Mouse (Mus musculus) bone marrow macrophage, adult 2 months (primary cell): ENCODE data around the gene Dbf4.

ENCODE experiments used
- CTCF ChIP-seq: IDR thresholded peaks from 2 replicates; pipeline ENCODE4 v1.5.1; 2012; ENCODE audit warnings: low read depth, mild to moderate bottlenecking, low read length, moderate library complexity
- POLR2A ChIP-seq: IDR thresholded peaks from 2 replicates; pipeline ENCODE4 v1.6.1; 2012; ENCODE audit warnings: mild to moderate bottlenecking, low read depth, low read length, borderline replicate concordance

DNA sequence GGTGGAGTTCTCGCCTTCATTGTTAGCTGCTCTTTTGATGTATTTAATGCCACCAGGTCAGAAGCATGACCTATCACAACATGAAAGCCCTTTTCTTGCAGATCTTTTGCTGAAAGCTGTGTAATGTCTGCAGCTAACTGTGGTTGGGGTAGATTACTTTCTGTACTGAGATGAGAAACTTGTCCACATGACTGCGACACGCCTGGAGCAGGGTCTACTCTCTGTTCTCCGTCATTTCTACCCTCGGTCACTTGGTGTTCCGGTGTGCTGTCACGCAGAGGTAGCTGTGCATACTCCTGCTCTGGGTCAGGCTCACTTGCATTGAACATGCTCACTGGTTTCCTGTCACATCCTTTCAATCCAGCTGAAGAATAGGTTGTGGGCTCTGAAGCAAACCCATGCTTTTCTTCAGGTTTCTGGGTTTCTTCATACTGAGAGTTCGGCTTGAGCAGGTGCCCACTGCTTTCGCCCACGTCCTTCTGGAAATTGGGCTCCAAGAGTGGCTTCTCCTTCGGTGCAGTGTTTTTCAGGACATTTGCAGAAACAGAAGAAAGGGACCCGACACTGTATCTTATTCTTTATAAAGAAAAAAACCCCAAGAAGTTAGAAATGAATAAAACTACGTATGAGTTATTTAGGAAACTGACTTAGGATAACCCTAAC lies 24.8 kb downstream of the Dbf4 start:
- TF ChIP-seq CTCF (no peak), POLR2A (no peak)
